Mouse (Mus musculus): ENCODE results near the gene Mtfp1. TPM values are rescaled to one million over a fixed set of nuclear protein-coding genes. Genes with fewer than 3 reads are reported as not detected.
"Not testable (repeated sequence)": the region's sequence is repeated elsewhere in the genome, so short reads cannot be mapped to it uniquely, and the experiment has no call there.

The Mtfp1 gene
- total RNA-seq, 2 experiments from 2014 or later: 91.0 to 101 TPM

- Histone ChIP-seq H3K27ac (no peak overlapping the region), H3K4me3 (no peak overlapping the region)
- no peak for DNase-seq (ENCODE audit: extremely low spot score in 1 of 2, low spot score in 2 of 2)
- no peak for TF ChIP-seq CTCF (IDR thresholded peaks at IDR 0.05)
- intact Hi-C loops (cut with DNase I): no loop called here
Measured at GRCm38 (mm10) chr11:4113496-4113895, 18.3 kb upstream of the Mtfp1 start.

GRCm38 (mm10) chr11:4112861-4113260 lies 17.6 kb upstream of the Mtfp1 start:
- TF ChIP-seq CTCF (IDR thresholded peaks at IDR 0.05): no peak
- peak in 1 of 2 experiments; percentile 7 for DNase-seq (ENCODE audit: extremely low spot score in 1 of 2, low spot score in 2 of 2)
- no peak overlapping the region for H3K27ac ChIP-seq
- intact Hi-C loops (cut with DNase I): no loop called here
- H3K4me3 ChIP-seq: no peak overlapping the region

GRCm38 (mm10) chr11:4112033-4112432 lies 16.8 kb upstream of the Mtfp1 start:
- Histone ChIP-seq H3K4me3 (no peak overlapping the region), H3K27ac (no peak overlapping the region)
- no peak for DNase-seq (ENCODE audit: extremely low spot score in 1 of 2, low spot score in 2 of 2)
- intact Hi-C loops (cut with DNase I): no loop called here
- TF ChIP-seq CTCF (IDR thresholded peaks at IDR 0.05): no peak

GRCm38 (mm10) chr11:4108691-4109090 lies 13.4 kb upstream of the Mtfp1 start:
- Histone ChIP-seq H3K4me3 (no peak overlapping the region), H3K27ac (no peak overlapping the region)
- intact Hi-C loops (cut with DNase I): no loop called here
- DNase-seq (ENCODE audit: extremely low spot score in 1 of 2, low spot score in 2 of 2): no peak
- no peak for TF ChIP-seq CTCF (IDR thresholded peaks at IDR 0.05)

- H3K4me3 ChIP-seq; H3K27ac ChIP-seq; DNase-seq (ENCODE audit: extremely low spot score in 1 of 2, low spot score in 2 of 2); intact Hi-C loops (cut with DNase I): not testable (repeated sequence)
Measured at GRCm38 (mm10) chr11:4107901-4108300, 12.7 kb upstream of the Mtfp1 start.

- TF ChIP-seq CTCF (IDR thresholded peaks at IDR 0.05): no peak
- intact Hi-C loops (cut with DNase I): no loop called here
- DNase-seq (ENCODE audit: extremely low spot score in 1 of 2, low spot score in 2 of 2): peak in 1 of 2 experiments; percentile 53
- Histone ChIP-seq H3K27ac (peak overlapping the region; percentile 83), H3K4me3 (no peak overlapping the region)
Measured at GRCm38 (mm10) chr11:4105444-4105843, 10.2 kb upstream of the Mtfp1 start.

GRCm38 (mm10) chr11:4104989-4105388 lies 9.7 kb upstream of the Mtfp1 start:
- intact Hi-C loops (cut with DNase I): no loop called here
- no peak for TF ChIP-seq CTCF (IDR thresholded peaks at IDR 0.05)
- no peak overlapping the region for H3K4me3 ChIP-seq
- H3K27ac ChIP-seq: peak overlapping the region; percentile 83
- no peak for DNase-seq (ENCODE audit: extremely low spot score in 1 of 2, low spot score in 2 of 2)

GRCm38 (mm10) chr11:4103522-4103921 lies 8.3 kb upstream of the Mtfp1 start:
- DNase-seq (ENCODE audit: extremely low spot score in 1 of 2, low spot score in 2 of 2): no peak
- Histone ChIP-seq H3K27ac (peak overlapping the region; percentile 1; the same call in 1 of the 2 replicates), H3K4me3 (no peak overlapping the region)
- TF ChIP-seq CTCF (IDR thresholded peaks at IDR 0.05): no peak
- intact Hi-C loops (cut with DNase I): no loop called here

GRCm38 (mm10) chr11:4101851-4102250 lies 6.6 kb upstream of the Mtfp1 start:
- peak overlapping the region; percentile 24; the same call in 1 of the 2 replicates for H3K27ac ChIP-seq
- DNase-seq (ENCODE audit: extremely low spot score in 1 of 2, low spot score in 2 of 2): no peak
- intact Hi-C loops (cut with DNase I): no loop called here
- no peak for TF ChIP-seq CTCF (IDR thresholded peaks at IDR 0.05)
- H3K4me3 ChIP-seq: no peak overlapping the region

GRCm38 (mm10) chr11:4099447-4099846 lies 4.2 kb upstream of the Mtfp1 start:
- H3K4me3 ChIP-seq: no peak overlapping the region
- no peak for TF ChIP-seq CTCF (IDR thresholded peaks at IDR 0.05)
- intact Hi-C loops (cut with DNase I): no loop called here
- peak overlapping the region; percentile 82 for H3K27ac ChIP-seq
- no peak for DNase-seq (ENCODE audit: extremely low spot score in 1 of 2, low spot score in 2 of 2)

GRCm38 (mm10) chr11:4098816-4099215 lies 3.6 kb upstream of the Mtfp1 start:
- no peak overlapping the region for H3K4me3 ChIP-seq
- intact Hi-C loops (cut with DNase I): no loop called here
- DNase-seq (ENCODE audit: extremely low spot score in 1 of 2, low spot score in 2 of 2): no peak
- TF ChIP-seq CTCF (IDR thresholded peaks at IDR 0.05): no peak
- peak overlapping the region; percentile 82; the same call in 1 of the 2 replicates for H3K27ac ChIP-seq

- no peak for DNase-seq (ENCODE audit: extremely low spot score in 1 of 2, low spot score in 2 of 2)
- intact Hi-C loops (cut with DNase I): no loop called here
- no peak overlapping the region for H3K4me3 ChIP-seq
- no peak overlapping the region; the same call in 1 of the 2 replicates for H3K27ac ChIP-seq
- peak; percentile 25; the same call in 1 of the 2 replicates for TF ChIP-seq CTCF (IDR thresholded peaks at IDR 0.05)
Measured at GRCm38 (mm10) chr11:4098120-4098519, 2.9 kb upstream of the Mtfp1 start.

GRCm38 (mm10) chr11:4097091-4097621 lies 1.9 kb upstream of the Mtfp1 start:
- Histone ChIP-seq H3K27ac (peak overlapping the region; percentile 95), H3K4me3 (peak overlapping the region; percentile 55)
- TF ChIP-seq CTCF (IDR thresholded peaks at IDR 0.05): no peak
- intact Hi-C loops (cut with DNase I): no loop called here
- no peak for DNase-seq (ENCODE audit: extremely low spot score in 1 of 2, low spot score in 2 of 2)
